Mouse (Mus musculus): ENCODE data around the gene Tsga10.

- no peak for TF ChIP-seq MAX (IDR thresholded peaks at IDR 0.05)
- TF ChIP-seq USF1 (IDR thresholded peaks at IDR 0.05; ENCODE audit: low read depth) = no peak
- TF ChIP-seq CTCF (IDR thresholded peaks at IDR 0.05; ENCODE audit: control insufficient read depth, insufficient read depth, insufficient read length) = no peak
- TF ChIP-seq MYOG (IDR thresholded peaks at IDR 0.05; ENCODE audit: control insufficient read depth, extremely low read depth, insufficient read length) = no peak
- TF ChIP-seq MYOD1 (IDR thresholded peaks at IDR 0.05; ENCODE audit: control insufficient read depth, insufficient read length, low read depth) = no peak
- TF ChIP-seq CEBPB (IDR thresholded peaks at IDR 0.05; ENCODE audit: low read depth) = no peak
- TF ChIP-seq FOSL1 (IDR thresholded peaks at IDR 0.05; ENCODE audit: insufficient read depth, low read length, poor library complexity, severe bottlenecking) = no peak
These were observed 19.4 kb downstream of the Tsga10 start for GRCm38 (mm10) chr1:37846878-37847277.
